Comparison of ENCODE assay signal across 20 mouse cellular contexts in the genomic region with DNA sequence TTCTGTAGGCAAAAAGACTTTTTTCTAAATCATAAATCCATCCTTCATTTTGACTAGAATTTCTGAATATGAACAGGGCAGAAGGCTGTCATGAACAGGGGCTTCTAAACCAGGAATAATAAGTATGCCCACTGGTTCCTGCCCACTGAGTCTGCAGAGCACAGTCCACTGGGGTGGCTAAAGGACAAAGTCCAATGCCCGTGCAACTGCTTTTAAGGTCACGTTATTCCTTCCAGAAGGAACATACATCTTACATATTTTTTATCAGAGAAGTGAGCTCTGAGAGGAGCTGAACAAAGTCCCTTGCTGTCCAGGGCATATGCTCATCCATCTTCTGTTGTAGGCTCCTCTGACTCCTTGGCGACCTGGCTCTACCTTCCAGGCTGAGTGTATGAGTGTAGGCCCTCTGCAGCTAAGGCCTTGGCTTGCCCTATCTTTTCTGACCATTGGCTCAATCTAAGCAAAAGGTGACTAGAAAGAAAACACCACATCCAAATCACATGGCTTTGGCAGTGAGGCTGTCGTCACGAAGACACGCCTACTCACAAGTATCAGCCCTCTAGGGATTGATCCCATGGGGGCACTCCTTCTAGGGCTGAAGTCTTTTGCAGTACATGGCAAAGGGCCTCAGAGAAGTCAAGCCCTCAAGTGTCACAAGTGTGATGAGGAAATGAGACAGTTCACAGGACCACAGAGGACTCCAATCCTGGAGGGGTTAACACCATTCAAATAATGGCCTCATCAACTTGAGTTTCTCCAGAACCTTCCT. TPM values are rescaled to one million over a fixed set of nuclear protein-coding genes. Genes with fewer than 3 reads are reported as not detected.
DNase-seq lines count a peak whose midpoint lies in the region; ATAC-seq and TF ChIP-seq lines count a peak whose summit lies in the region.
"Had no signal": no experiment of that assay in that cellular context is flagged by ENCODE, and none has a peak within 500 bp of the region (broad histone marks: within the 10 kb centered on the region; RNA-seq: fewer than 3 reads in every experiment).

No protein-coding gene starts in this region.

- peak; percentile 15 to 42 for DNase-seq in kidney, postnatal 36 days
- no peak for DNase-seq in kidney, postnatal 10 days
- peak; percentile 57 for DNase-seq in adipocyte (ENCODE audit: low spot score)
- DNase-seq in splenic B cell, adult 2 months (ENCODE audit: low read depth, low spot score), result peak; percentile 29
- DNase-seq in cerebellum, adult 18-20 months, result no peak
- DNase-seq: cerebellum, adult 11 months; cerebellum, adult 9-10 months; cerebellum, postnatal 25 days; gastrocnemius, postnatal 36 days; heart, adult 11 months; heart, postnatal 10 days; heart, postnatal 4 days had no signal

- ATAC-seq in intestine, postnatal 0 days, result no peak
- no peak for ATAC-seq in intestine, embryonic 16.5 days
- ATAC-seq: forebrain, embryonic 15.5 days; hindbrain, embryonic 16.5 days; inflammation-experienced regulatory T-cells, adult 6 months had no signal

- H3K36me3 ChIP-seq in intestine, postnatal 0 days (ENCODE audit: control insufficient read depth, insufficient read depth), result peaks cover 85% of the 10 kb centered on the region
- H3K36me3 ChIP-seq in intestine, embryonic 16.5 days (ENCODE audit: control insufficient read depth, insufficient read depth, low read length), result peaks cover 20% of the 10 kb centered on the region
- peaks cover 17% of the 10 kb centered on the region for H3K36me3 ChIP-seq in splenic B cell, adult 2 months (ENCODE audit: control insufficient read depth, insufficient read depth, low read length, poor library complexity, severe bottlenecking)

- no peak overlapping the region for H3K4me3 ChIP-seq in intestine, postnatal 0 days (ENCODE audit: low read depth, low read length)
- no peak overlapping the region for H3K4me3 ChIP-seq in intestine, embryonic 16.5 days (ENCODE audit: low read length)
- H3K4me3 ChIP-seq: embryonic facial prominence, embryonic 12.5 days; forebrain, embryonic 15.5 days; heart, embryonic 10.5 days; hindbrain, embryonic 12.5 days had no signal

- H3K9me3 ChIP-seq in intestine, postnatal 0 days (ENCODE audit: control insufficient read depth), result no peaks in the 10 kb centered on the region
- H3K9me3 ChIP-seq in intestine, embryonic 16.5 days (ENCODE audit: control insufficient read depth, low read length), result no peaks in the 10 kb centered on the region
- H3K9me3 ChIP-seq: embryonic facial prominence, embryonic 12.5 days; forebrain, embryonic 15.5 days; heart, embryonic 10.5 days; hindbrain, embryonic 12.5 days had no signal

- H3K4me1 ChIP-seq in intestine, postnatal 0 days (replicated peaks; ENCODE audit: control insufficient read depth, insufficient read depth, low read length), result no peaks in the 10 kb centered on the region
- H3K4me1 ChIP-seq in intestine, embryonic 16.5 days (ENCODE audit: control insufficient read depth, insufficient read depth, low read length), result no peaks in the 10 kb centered on the region
- H3K4me1 ChIP-seq: embryonic facial prominence, embryonic 12.5 days; forebrain, embryonic 15.5 days; heart, embryonic 10.5 days; hindbrain, embryonic 12.5 days had no signal

- 75% methylated on average over 6 of the region's 6 CpGs for WGBS in intestine, postnatal 0 days
- WGBS in intestine, embryonic 16.5 days, result 86% methylated on average over 6 of the region's 6 CpGs

- H3K9ac ChIP-seq in intestine, postnatal 0 days (ENCODE audit: low read depth, low read length), result no peak overlapping the region
- H3K9ac ChIP-seq in intestine, embryonic 16.5 days (ENCODE audit: low read depth, low read length), result no peak overlapping the region
- H3K9ac ChIP-seq: embryonic facial prominence, embryonic 12.5 days; forebrain, embryonic 15.5 days; hindbrain, embryonic 12.5 days had no signal

- H3K27me3 ChIP-seq in intestine, postnatal 0 days (replicated peaks; ENCODE audit: control insufficient read depth, insufficient read depth, low read length), result no peaks in the 10 kb centered on the region
- no peaks in the 10 kb centered on the region for H3K27me3 ChIP-seq in intestine, embryonic 16.5 days (replicated peaks; ENCODE audit: control insufficient read depth, insufficient read depth, low read length)
- no peaks in the 10 kb centered on the region for H3K27me3 ChIP-seq in splenic B cell, adult 2 months (ENCODE audit: control insufficient read depth, insufficient read depth, low read length, poor library complexity, severe bottlenecking)
- H3K27me3 ChIP-seq: embryonic facial prominence, embryonic 12.5 days; forebrain, embryonic 15.5 days; hindbrain, embryonic 12.5 days had no signal

- no peak for TF ChIP-seq CTCF in intestine, postnatal 0 days (IDR thresholded peaks at IDR 0.05; ENCODE audit: low read depth)

- no peak overlapping the region for H3K4me2 ChIP-seq in intestine, postnatal 0 days (replicated peaks; ENCODE audit: low read depth)
- H3K4me2 ChIP-seq in intestine, embryonic 16.5 days (ENCODE audit: low read depth, low read length), result no peak overlapping the region
- H3K4me2 ChIP-seq: embryonic facial prominence, embryonic 12.5 days; forebrain, embryonic 15.5 days; hindbrain, embryonic 12.5 days had no signal

- peak overlapping the region; percentile 15; the same call in 1 of the 2 replicates for H3K27ac ChIP-seq in intestine, postnatal 0 days (ENCODE audit: low read depth, low read length)
- H3K27ac ChIP-seq in intestine, embryonic 16.5 days (ENCODE audit: low read length), result no peak overlapping the region
- H3K27ac ChIP-seq: embryonic facial prominence, embryonic 12.5 days; forebrain, embryonic 15.5 days; heart, embryonic 10.5 days; hindbrain, embryonic 12.5 days had no signal

RNA-seq across cellular contexts. Expression of gene Gal, which starts 44.2 kb away (rescaled TPM):
- 38.7 and 42.3 TPM in 2 replicates for polyA plus RNA-seq in intestine, postnatal 0 days (2015; fragmentation: Nextera tagmentation; extraction: Ambion mirVana)
- polyA plus RNA-seq in intestine, embryonic 16.5 days (2015; fragmentation: Nextera tagmentation; extraction: Ambion mirVana), result 16.7 and 17.7 TPM in 2 replicates

Comparison
In these comparisons a context has a peak if more than half of its experiments do, and no peak if none do; other contexts are left out.
1. DNase-seq: peak in kidney, postnatal 36 days (2 of 2), adipocyte (single experiment) and splenic B cell, adult 2 months (single experiment); none in kidney, postnatal 10 days (single experiment) and cerebellum, adult 18-20 months (0 of 2).